Mouse (Mus musculus): ENCODE data around the gene Pabpn1l.

Gene Pabpn1l

DNA sequence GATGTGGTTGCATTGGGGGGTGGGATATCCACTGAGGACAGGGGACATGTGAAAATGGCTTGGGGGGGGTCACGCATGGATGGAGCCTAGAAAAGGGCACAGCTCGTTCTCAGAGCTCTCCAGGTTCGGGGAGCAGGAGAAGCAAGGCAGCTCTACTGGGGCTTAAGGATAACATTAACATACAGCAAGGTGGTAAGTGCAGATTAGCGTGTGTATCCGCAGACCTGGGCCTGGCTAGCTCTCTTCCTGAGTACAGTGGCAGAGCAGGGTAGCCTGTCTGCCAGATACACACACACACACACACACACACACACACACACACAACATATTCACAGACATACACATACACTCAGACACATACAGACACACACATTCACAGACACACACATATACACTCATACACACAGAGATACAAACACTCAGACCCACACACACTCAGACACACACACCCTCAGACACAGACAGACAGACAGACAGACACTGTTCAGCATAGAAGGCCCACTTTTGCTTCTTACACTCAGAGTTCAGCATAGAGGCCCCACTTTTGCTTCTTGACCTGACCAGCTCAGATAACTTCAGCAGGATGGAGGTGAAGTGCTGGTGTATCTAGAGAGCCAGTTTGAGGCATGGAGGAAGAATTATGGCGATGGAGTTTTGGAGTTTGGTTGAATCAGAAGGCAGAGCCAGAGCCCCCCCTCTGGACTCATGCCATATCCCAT, 3.7 kb downstream of the Pabpn1l start:
- DNase-seq (ENCODE audit: low read depth) = no peak

DNA sequence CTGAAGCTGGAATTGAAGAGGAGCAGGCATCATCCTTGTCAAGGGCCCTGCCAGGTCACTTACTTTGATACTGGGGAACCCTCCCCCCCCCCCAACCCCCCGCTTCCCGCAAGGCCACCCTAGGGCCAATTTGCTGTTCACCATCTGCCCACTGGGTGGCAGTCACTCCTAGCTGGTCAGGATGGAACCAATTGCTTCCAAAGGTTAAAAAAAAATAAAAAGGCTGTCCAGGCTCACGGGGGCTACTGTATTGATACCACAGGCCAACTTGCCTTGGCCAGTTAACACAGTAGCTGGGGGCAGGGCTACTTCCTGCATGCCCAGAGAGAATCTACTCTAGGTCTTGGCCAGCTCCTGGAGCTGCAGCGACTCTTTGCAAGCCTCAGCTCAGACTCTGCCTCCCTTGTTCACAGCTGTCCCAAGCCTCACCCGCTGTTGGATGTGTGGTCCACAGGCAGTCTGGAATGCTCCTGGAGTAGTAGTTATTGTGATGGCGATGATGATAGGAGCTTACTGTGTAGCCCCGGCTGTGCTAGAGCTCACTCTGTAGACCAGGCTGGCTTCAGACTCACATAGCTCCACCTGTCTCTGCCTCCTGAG, 4.5 kb downstream of the Pabpn1l start:
- peak; percentile 87 for DNase-seq (ENCODE audit: low read depth)

DNA sequence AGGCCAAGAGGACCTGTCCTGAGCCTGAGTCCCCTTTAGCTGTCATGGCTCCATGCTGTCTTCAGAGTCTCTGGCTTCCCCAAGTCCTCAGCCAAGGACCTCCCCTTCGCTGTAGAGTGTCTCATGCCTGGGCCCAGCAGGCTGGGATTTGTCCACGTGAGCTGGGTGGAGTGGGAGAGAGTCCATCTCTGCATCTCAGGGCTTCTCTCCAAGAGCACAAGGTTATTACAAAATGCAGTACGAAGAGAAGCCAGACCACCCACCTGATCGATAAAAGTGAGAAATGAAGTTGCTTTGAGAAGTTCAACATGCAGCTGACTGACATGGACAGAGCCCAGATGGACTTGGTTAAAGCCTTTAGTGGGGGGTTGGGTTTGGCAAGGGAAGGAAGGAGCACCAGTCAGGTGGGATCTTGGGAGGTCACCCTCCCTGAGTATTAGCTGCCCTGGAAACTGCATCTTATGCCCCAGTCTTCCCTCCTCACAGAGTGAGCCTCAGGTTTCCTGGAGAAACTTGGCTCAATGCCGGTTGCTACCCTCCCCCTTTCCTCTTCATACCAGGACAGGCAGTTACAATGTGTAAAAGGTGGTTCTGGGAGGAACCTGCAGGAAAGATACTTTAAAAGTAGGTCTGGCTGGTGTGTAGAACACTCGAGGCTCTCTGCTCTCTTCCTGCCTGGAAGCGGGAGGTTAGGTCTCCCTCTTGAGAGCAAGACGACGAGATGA, 6.2 kb downstream of the Pabpn1l start:
- DNase-seq (ENCODE audit: low read depth) = no peak

DNA sequence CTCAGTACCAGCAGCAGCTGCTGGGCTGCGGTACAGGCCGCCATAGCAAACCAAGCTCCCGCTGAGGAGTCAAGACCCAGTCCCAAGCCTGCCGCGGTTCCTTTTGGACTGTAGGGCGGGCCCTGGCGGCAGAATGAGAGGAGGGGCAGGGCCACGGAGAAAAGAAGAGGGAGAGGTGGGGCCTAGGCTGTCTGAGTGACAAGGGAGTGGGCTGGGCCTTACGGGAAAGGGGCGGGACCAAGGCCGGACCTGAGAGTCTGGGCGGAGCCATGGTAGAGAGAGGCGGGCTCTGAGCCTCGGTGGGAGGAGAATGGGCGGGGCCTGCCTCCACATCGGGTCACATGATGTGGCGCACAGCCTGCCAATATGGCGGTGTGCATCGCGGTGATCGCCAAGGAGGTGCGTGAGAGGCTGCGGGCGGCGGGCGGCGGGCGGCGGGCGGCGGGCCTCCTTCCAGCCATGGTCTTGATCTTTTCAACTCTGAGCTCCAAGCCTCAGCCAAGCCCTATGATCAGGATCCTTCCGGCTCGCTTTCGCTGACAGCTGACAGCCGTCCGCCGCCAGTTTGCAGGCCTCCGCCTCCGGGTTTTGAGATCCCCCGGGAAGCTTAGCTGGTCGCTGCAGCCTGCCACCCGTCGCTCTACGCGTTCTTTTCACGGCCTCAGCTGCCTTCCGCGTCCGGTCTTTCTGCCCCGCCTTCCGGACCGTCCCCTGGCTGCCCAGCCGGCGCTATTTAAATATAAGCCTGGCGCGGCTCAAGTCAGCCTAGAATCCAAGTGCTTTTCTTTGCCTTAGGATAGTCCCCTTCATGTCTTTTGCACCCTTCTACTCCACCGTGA, 11.0 kb downstream of the Pabpn1l start, which contains the start of the genes Galns and Trappc2l:
Gene Galns (minus strand): TSS at position 169 of the 839 bp plus-strand sequence.
Gene Trappc2l (plus strand): TSS at position 346 of the 839 bp plus-strand sequence.
- peak; percentile 100 for DNase-seq (ENCODE audit: low read depth)

DNA sequence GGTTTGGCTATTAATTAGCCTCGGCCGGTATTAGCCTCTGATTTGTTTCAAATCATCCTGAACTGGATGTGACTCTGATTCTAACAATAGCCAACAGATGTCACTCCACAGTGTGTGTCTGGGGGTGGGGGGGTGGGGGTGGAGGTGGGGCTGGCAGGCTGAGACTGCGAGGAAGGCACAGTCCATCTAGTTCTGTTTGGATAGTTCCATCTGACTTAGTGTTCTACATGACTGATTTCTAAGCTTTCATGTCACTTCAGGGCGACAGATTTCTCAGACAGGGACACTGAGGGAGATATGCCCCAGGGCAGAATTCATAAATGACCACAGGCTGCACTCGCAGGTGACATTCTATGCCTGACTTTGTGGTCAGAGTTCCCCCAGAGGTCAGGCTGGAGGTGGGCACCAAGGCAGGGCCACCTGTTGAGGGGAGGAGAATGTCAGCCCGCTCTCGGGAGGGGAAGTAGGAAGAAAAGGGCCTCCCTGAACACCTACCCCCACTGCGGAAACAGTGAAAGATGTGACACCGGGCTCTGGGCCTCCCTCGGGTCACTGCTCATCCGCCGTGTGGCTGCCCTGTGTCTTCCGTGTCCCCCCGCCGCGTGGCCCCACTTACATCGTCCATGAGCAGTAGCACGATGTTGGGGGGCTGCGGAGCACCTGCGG, 11.8 kb downstream of the Pabpn1l start:
- no peak for DNase-seq (ENCODE audit: low read depth)

DNA sequence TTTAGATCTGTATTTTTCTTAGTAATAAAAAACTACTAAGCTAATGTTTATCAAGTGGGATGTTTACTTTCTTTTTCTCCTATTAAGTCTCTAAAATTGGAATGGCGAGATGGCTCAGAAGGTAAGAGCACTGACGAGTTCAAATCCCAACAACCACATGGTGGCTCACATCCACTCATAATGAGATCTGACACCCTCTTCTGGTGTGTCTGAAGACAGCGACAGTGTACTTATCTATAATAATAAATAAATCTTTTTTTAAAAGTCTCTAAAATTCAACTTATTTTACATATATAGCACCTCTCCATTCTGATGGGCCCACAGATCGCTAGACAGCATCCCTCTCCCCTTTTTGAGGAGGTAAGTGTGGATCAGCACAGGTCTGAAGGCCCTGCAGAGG, 12.3 kb downstream of the Pabpn1l start:
- no peak for DNase-seq (ENCODE audit: low read depth)

DNA sequence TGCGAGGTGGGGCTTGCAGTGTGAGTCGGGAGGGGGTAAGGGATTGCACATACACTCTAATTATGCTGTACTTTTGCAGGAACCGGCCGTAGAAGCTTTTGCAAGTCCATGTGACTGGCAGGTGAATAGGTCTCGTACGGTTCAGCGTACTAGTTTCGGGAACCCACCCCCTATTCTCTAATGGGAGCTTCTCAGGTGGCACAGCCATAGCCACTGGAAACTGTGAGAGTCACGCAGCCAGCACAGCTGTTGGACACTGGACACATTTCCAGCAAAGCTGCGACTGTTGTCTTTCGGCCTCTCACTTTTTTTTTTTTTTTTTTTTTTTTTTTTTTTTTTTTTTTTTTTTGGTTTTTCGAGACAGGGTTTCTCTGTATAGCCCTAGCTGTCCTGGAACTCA, 15.7 kb downstream of the Pabpn1l start:
- DNase-seq (ENCODE audit: low read depth) = no peak

DNA sequence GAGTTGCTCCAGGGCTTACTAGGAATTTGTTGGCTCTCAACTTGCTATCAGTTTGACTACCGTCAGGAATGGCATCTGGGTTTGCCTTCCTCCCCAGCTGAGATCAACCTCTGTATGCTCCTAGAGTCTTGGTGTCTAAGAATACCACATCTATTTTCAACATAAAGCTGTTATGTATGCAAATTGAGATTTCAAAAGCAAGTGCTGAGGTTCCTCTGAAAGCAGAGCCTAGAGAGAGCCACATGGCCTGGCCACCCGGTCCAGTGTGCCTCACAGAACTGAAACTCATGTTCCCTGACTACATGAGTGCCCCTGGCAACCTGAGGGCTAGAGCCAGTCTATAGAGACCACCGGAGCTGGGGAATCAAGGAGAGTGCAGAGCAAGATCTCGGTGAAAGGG, 17.2 kb downstream of the Pabpn1l start:
- DNase-seq (ENCODE audit: low read depth) = no peak

DNA sequence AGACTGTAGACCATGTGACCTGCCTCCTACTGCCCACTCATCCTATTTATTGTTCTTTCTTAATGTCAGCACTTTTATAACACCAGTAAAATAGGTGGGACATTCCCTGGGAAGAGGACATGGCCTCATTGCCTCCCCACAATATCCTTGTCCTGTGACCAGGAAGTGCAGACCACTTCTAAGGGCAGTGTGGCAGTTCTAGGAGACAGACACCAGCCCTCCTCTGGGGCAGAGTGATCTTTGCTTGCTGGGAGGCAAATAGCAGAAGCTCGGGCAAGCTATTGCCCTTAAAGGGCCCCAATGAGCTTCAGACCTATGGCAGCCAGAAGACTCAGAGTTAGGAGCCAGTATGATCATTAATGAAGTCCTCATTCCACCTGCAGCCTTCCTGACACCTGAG, 17.9 kb downstream of the Pabpn1l start:
- DNase-seq (ENCODE audit: low read depth) = no peak

DNA sequence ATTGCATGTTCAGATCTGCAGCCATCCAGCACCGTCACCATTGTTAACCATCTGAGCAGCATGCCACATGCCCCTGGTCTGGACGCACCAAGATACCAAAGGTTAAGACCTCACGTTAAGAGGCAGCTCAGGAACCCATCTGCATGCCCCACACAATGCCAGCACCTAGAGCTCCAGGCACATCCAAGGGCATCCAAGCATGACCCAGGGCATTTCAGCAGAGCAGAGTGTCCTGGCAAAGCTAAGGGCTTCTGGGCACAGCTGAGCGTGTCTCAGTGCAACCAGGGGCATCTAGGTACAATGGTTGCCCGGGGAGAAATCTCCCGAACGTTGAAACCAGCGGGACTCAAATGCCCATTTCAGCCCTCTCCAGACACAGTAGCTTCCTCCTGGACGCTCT, 21.9 kb downstream of the Pabpn1l start:
- DNase-seq (ENCODE audit: low read depth) = no peak

DNA sequence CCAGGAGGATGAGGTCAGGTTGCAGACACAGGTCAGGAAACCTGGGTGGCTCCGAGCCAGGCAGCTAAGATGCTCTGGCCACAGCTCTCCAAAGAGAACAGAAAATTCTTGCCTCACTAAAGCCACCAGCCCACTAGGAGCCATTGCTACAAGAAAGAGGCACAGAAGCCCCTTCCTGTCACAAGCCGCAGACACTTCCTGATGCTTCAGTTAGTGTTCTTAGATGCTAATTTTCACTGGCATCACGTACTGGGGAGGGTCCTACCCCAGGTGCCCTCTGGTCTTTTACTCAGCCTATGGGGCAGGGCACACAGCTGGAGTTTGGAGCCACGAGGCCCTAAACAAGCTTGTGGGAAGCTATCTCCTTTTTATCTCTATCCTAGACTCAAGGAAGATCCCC, 26.5 kb downstream of the Pabpn1l start:
- DNase-seq (ENCODE audit: low read depth) = peak; percentile 50

DNA sequence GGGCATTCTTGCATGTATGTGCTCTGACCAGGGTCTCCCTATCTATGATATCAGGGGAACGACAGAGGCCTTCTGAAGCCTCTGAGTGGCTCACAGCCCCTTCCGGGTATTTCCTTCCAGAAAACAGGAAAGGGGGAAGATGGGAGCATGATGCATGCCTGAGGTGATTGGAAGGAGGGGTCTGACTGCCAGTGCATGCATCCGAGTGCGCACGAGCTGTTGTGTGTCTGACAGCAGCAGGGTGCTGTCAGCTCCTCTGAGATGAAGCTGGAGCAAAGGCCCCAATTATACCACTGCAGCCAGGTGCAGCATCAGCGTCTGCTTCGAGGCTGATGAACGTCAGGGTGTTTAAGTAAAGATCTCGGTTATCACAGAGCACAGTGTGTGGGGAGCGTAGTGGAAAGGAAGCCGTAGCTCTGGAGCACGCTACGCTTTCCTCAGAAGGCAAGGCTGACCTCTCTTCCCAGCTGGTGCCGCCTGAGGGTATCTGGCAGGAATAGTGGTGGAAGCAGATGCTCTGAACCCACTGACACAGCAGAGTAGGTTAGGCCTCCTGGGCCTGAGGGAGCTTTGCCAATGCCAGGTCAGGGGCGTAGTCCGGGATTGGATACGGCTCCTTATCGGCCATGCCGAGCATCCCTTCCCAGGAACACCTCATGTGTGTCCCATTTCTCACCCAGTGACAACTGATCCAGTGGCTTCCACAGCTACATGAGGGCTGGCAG, 28.6 kb downstream of the Pabpn1l start:
- no peak for DNase-seq (ENCODE audit: low read depth)

DNA sequence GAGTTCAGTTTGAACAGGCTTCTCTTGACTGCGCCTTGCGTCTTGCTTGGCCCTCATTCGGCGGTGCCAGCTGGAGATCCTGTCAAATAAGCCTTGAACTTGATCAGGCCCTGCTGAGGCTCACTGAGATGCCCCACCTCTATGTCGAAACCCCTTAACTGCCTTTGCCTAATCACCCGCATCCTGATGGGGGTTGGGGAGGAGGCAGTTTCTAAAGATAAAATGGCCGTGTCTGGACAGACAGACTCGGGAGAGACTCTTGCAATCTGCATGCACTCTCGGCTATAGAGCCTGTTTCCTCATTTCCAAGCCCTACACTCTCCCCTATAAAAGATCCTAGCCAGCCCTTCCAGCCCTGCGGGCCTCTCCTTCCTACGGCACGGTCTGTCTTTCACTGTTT, 29.3 kb downstream of the Pabpn1l start:
- DNase-seq (ENCODE audit: low read depth) = no peak

DNA sequence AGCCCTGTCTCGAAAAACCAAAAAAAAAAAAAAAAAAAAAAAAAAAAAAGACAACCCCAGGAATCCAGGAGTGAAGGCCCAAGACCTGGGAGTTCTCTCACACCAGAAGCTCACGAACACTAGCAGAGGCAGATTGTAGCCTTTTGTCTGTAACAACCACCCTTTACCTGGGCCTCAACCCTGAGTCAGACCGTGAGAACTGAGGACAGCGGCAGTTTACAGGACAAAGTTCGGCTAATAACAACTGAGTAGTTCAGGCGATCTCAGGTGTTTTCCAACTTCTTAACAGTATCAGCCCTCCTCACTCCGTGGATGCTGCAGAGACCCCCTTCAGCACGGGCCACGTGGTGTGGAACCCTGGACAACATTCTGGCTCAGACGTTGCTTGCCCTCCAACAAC, 35.8 kb downstream of the Pabpn1l start:
- no peak for DNase-seq (ENCODE audit: low read depth)

DNA sequence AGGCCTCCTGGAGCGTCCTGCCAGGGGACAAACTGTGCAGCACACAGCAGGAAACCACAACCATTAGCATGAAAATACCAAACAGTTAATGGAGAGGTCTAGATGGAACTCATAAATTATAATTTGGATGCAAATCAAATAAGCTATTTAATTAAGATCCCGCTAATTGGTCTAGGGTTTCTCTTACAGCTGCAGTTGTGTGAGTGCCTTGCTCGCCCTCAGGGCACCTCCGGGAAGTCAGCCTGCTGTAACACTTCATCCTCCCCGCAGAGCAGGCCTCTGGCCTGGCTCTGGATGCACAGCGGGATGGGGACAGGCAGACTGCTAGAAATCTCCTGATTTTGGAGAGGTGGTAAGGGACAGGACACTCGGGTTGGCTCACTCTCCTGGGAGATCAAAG, 36.4 kb downstream of the Pabpn1l start:
- DNase-seq (ENCODE audit: low read depth) = no peak

DNA sequence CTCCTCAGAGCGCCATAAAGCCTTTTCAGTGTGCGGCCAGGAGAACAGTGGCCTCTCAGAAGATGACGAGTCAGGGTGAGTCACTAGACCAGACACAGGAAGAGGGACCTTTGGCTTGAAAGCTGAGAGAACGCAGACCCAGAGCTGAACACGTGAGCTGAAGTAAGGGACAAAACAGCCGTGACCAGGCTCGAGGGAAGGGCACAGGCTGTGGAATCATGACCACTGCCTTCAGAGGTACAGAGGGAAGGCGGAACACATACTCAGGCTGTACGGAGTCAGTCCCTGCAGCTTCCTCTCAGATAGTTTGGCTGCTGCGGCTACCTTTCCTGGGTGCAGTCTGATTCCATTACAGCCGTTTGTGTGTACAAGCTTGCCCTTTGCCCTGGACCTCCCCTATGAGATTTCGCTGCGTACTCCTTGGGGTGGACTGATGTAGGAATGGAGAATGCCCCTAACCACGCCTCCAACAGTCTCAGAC, 37.1 kb downstream of the Pabpn1l start:
- no peak for DNase-seq (ENCODE audit: low read depth)

DNA sequence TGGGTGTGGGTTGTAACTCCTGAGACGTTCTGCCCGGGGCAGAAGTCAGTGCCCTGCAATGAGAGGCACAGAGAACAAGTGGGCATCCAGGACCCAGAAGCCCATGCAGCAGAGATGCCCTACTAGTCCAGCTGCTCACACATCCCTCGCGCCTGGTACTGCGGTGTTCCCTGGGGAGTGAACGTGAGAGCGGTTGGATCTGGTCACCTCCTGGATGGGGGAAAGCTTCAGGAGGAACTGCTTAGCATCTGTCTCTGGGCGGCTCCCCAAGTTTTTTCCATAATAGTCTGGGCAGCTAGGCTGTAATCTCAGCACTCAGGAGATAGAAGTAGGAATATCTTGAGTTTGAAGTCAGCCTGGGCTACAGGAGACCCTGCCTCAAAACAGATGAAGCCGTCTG, 37.6 kb downstream of the Pabpn1l start:
- DNase-seq (ENCODE audit: low read depth) = no peak

DNA sequence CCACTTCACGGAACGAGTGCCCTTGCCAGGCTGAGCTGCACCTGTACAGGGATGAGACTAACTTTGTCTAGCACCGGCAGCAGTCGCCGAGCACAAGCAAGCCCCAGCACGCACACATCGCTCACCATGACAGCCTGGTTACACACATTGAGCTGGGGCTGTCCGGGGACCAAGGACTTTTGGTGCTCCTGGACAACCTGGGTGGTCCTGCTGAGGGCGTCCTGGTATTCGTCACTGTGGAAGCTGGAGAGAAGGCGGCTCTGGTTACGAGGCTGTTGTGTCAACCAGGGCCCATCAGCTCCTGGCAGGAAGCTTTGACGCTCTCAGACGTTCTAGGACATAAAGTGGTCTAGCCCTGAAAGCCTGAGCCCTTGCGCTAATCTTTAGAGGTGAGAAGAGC, 41.6 kb downstream of the Pabpn1l start:
- no peak for DNase-seq (ENCODE audit: low read depth)

DNA sequence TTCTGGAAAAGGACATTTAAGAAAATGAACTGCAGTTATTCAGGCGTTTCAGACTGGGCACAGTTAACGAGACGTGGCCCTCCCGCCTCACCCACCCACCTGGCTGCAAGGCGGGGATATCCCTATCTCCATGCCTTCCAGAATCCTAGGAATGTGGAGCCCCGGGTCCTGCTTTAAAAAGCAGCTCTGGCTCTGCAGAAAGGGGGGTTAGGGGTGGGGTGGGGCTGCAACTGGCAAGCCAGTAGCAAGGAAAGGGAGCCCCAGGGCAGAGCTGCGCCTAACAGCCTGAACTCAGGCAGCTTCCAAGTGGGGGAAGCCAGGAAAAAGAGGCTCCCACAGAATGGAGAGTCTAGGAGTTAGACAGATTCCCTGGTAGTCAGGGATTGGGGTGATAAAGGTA, 43.3 kb downstream of the Pabpn1l start:
- DNase-seq (ENCODE audit: low read depth) = no peak

DNA sequence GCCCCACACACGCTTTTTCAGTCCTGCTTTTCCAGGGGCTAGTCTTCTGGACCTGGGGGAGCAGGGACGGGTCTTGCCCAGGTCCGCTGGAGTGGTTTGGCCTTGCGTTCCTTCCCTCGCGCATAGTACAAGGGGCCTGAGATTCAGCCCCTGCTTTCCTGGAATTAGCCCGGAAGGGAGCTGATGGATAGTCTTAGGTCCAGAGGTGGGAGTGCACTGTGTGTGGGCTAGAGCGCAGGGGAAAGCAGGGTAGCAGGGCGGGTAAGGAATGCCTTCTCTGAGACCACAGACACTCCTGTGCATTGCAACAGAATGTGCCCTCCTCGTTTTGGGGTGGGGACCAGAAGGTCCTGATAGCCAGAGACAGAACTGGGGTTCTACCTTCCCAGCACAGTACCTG, 45.4 kb downstream of the Pabpn1l start:
- no peak for DNase-seq (ENCODE audit: low read depth)

DNA sequence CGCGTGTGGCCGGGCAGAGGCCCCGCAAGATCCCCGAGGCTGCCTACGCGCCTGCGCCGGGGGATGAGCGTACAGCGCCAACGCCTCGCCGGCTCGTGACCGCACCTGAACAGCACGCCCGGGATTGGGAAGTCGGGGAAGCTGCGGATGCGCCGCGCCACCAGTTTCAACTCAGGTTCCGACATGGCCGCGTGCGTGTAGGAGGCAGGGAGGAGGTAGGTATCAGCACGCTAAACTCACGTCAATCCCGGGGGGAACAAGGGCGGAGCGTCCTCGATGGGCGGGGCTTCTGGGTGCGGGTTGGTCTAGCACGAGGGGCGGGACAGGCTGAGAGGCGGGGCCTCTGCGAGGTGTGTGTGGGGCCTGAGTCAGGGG, 45.9 kb downstream of the Pabpn1l start, which contains the start of gene Aprt:
Gene Aprt (minus strand): TSS at position 262 of the 375 bp plus-strand sequence.
- peak; percentile 96 for DNase-seq (ENCODE audit: low read depth)
